Mouse (Mus musculus): ENCODE measurements around the gene Gm10295. TPM values are rescaled to one million over a fixed set of nuclear protein-coding genes. Genes with fewer than 3 reads are reported as not detected.
A peak's percentile ranks its signal among the peaks of the same experiment; 100 is the strongest.

The Gm10295 gene
- total and polyA plus RNA-seq, 2 experiments from 2014 or later, result not detected

DNA sequence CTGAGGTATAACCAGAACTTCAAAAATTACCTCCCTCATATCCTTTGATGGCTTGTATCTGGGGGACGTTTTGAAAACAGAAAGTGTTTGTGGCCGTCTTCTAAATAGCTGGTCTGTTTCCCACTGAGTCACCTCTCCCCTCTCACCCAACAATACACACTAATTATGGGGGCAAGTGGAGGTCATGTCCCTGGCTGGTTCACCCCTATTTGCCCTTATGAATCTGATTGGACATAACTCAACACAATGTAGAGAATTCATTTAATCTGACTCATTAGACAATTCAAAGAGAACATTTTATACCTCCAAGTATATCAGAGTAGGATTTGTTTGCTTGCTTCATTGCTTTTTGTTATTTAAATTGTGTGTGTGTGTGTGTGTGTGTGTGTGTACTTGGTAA, 20.6 kb upstream of the Gm10295 start:
- no peak overlapping the region for H3K4me2 ChIP-seq (ENCODE audit: low read depth, low read length)
- no peak for ATAC-seq (ENCODE audit: insufficient read depth, low read depth)
- no peak overlapping the region for H3K9ac ChIP-seq (replicated peaks; ENCODE audit: low read depth, low read length)
- no peak overlapping the region for H3K27ac ChIP-seq (ENCODE audit: low read depth)
- TF ChIP-seq EP300 (IDR thresholded peaks at IDR 0.05; ENCODE audit: low read depth) (no peak), CTCF (IDR thresholded peaks at IDR 0.05; ENCODE audit: low read depth) (no peak)
- no peaks in the 10 kb centered on the region for H3K27me3 ChIP-seq (ENCODE audit: control insufficient read depth, insufficient read depth, low read length)
- H3K4me3 ChIP-seq (ENCODE audit: low read depth, low read length), result no peak overlapping the region
- no peak for DNase-seq (ENCODE audit: low spot score)
- WGBS, result 60% methylated on average over 2 of the region's 2 CpGs
- H3K9me3 ChIP-seq (replicated peaks; ENCODE audit: control insufficient read depth, low read length), result no peaks in the 10 kb centered on the region
- 0 out of 2 replicates have a peak, but pooled peaks cover 10% of the 10 kb centered on the region for H3K4me1 ChIP-seq (ENCODE audit: control insufficient read depth, insufficient read depth)
- H3K36me3 ChIP-seq (replicated peaks; ENCODE audit: control insufficient read depth, insufficient read depth, low read length), result no peaks in the 10 kb centered on the region

DNA sequence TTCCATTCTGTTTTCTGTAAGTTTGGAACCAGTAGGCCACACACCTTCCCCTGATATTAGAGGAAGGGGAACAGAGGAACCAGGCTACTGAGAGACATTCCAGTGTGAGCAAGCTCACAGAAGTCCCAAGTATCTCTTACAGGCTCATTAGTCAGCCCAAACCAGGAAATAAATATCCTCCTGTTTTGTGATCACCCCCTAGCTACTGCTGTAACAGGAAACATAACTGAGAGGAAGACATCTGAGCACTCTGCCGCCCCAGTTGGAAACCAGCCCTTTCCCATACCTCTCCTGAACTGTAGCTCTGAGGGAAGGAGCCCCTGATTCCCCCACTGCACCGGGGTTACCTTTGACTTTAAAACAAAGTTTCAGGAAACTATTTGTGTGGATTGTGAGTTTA, 19.5 kb upstream of the Gm10295 start:
- DNase-seq (ENCODE audit: low spot score) (no peak), ATAC-seq (ENCODE audit: insufficient read depth, low read depth) (peak; percentile 51)

DNA sequence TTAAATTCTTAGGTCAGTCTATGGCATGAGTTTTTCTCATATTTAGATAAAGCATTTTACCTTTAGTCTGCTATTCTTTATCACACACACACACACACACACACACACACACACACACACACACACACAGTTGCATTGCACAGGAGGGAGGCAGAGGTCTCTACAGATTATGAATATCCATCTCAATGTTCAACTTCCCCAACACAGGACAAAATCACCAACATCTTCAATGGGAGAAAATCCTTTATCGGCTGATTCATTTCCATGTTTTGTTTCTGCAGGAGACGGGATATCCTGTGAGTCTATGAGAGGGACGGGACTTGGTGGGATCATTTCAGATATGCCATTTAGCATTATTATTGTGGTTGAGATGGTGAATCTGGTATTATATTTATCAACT, 18.8 kb upstream of the Gm10295 start:
- Histone ChIP-seq H3K4me1 (ENCODE audit: control insufficient read depth, insufficient read depth) (0 out of 2 replicates have a peak, but pooled peaks cover 10% of the 10 kb centered on the region), H3K9ac (replicated peaks; ENCODE audit: low read depth, low read length) (no peak overlapping the region), H3K4me3 (ENCODE audit: low read depth, low read length) (no peak overlapping the region), H3K27me3 (ENCODE audit: control insufficient read depth, insufficient read depth, low read length) (no peaks in the 10 kb centered on the region), H3K9me3 (replicated peaks; ENCODE audit: control insufficient read depth, low read length) (no peaks in the 10 kb centered on the region), H3K4me2 (ENCODE audit: low read depth, low read length) (no peak overlapping the region), H3K27ac (ENCODE audit: low read depth) (no peak overlapping the region), H3K36me3 (replicated peaks; ENCODE audit: control insufficient read depth, insufficient read depth, low read length) (no peaks in the 10 kb centered on the region)
- ATAC-seq (ENCODE audit: insufficient read depth, low read depth), result 0 out of 2 replicates have a peak, but pooled peaks have one; percentile 33
- TF ChIP-seq CTCF (IDR thresholded peaks at IDR 0.05; ENCODE audit: low read depth) (no peak), EP300 (IDR thresholded peaks at IDR 0.05; ENCODE audit: low read depth) (peak; percentile 54)
- 71% methylated on average over 3 of the region's 3 CpGs for WGBS
- no peak for DNase-seq (ENCODE audit: low spot score)

More for the DNA sequence above, 19.5 kb upstream of the Gm10295 start:
- H3K9ac ChIP-seq (replicated peaks; ENCODE audit: low read depth, low read length), result no peak overlapping the region
- H3K4me3 ChIP-seq (ENCODE audit: low read depth, low read length), result no peak overlapping the region
- no peaks in the 10 kb centered on the region for H3K27me3 ChIP-seq (ENCODE audit: control insufficient read depth, insufficient read depth, low read length)
- TF ChIP-seq EP300 (IDR thresholded peaks at IDR 0.05; ENCODE audit: low read depth) (no peak), CTCF (IDR thresholded peaks at IDR 0.05; ENCODE audit: low read depth) (no peak)
- 47% methylated on average over 2 of the region's 2 CpGs for WGBS
- peak overlapping the region; percentile 75 for H3K27ac ChIP-seq (ENCODE audit: low read depth)
- no peaks in the 10 kb centered on the region for H3K36me3 ChIP-seq (replicated peaks; ENCODE audit: control insufficient read depth, insufficient read depth, low read length)
- no peaks in the 10 kb centered on the region for H3K9me3 ChIP-seq (replicated peaks; ENCODE audit: control insufficient read depth, low read length)
- H3K4me1 ChIP-seq (ENCODE audit: control insufficient read depth, insufficient read depth), result 0 out of 2 replicates have a peak, but pooled peaks cover 10% of the 10 kb centered on the region
- no peak overlapping the region for H3K4me2 ChIP-seq (ENCODE audit: low read depth, low read length)

DNA sequence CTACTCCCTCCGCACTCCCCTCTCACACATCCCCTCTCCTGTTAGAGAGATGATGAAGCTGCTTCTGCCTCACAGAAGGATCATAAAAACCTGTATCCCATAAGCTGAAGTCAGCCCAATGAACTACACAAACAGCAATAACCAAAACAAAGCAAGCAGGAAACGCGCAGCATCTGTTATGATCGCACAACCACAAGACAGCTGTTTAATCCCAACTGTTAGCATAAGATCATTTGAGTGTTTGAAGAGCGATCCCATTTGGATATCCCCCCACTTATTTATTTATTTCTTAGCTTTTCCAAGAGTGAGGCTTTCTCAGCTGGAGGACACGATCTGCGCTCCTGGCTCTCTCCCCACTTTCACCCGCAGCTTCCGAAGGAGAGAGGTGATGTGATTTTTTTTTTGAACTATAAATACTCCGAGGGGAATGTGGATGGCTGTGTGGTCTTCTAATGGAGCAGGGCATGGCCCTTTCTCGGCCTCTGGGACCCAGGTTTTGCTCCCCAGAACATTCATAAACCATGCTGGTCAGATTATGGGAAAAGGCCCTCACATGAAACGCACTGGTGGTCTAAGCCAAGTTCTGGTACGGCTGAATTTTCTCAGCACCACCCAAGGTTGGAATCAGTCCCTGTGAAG, 17.4 kb upstream of the Gm10295 start:
- no peak overlapping the region for H3K27ac ChIP-seq (ENCODE audit: low read depth)
- no peaks in the 10 kb centered on the region for H3K27me3 ChIP-seq (ENCODE audit: control insufficient read depth, insufficient read depth, low read length)
- H3K4me2 ChIP-seq (ENCODE audit: low read depth, low read length), result no peak overlapping the region
- no peak for TF ChIP-seq CTCF (IDR thresholded peaks at IDR 0.05; ENCODE audit: low read depth)
- no peak for TF ChIP-seq EP300 (IDR thresholded peaks at IDR 0.05; ENCODE audit: low read depth)
- 0 out of 2 replicates have a peak, but pooled peaks cover 10% of the 10 kb centered on the region for H3K4me1 ChIP-seq (ENCODE audit: control insufficient read depth, insufficient read depth)
- H3K9me3 ChIP-seq (replicated peaks; ENCODE audit: control insufficient read depth, low read length), result no peaks in the 10 kb centered on the region
- 63% methylated on average over 13 of the region's 13 CpGs for WGBS
- no peak overlapping the region for H3K4me3 ChIP-seq (ENCODE audit: low read depth, low read length)
- no peaks in the 10 kb centered on the region for H3K36me3 ChIP-seq (replicated peaks; ENCODE audit: control insufficient read depth, insufficient read depth, low read length)
- H3K9ac ChIP-seq (replicated peaks; ENCODE audit: low read depth, low read length), result no peak overlapping the region
- DNase-seq (ENCODE audit: low spot score) (no peak), ATAC-seq (ENCODE audit: insufficient read depth, low read depth) (no peak)

DNA sequence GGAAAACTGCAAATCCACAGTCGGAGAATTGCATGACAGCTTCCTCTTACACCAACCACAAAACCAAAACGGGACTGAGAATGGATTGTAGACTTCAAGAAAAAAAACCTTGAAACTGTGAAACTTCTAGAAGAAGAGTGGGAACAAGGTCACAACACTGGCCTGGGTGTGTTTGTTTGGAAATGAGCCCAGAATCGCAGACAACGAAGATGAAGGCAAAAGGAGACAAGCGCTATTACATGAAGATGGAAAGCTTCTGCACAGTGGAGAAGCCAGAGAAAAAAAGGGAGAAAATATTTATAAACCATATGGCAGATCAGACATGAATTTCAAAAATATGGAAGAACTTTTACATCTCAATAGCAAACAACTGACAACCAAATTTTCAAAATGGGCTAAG, 4.3 kb upstream of the Gm10295 start:
- H3K4me1 ChIP-seq (ENCODE audit: control insufficient read depth, insufficient read depth), result no peaks in the 10 kb centered on the region
- H3K27me3 ChIP-seq (ENCODE audit: control insufficient read depth, insufficient read depth, low read length), result no peaks in the 10 kb centered on the region
- no peak overlapping the region for H3K9ac ChIP-seq (replicated peaks; ENCODE audit: low read depth, low read length)
- no peak overlapping the region for H3K4me2 ChIP-seq (ENCODE audit: low read depth, low read length)
- DNase-seq (ENCODE audit: low spot score) (no peak), ATAC-seq (ENCODE audit: insufficient read depth, low read depth) (no peak)
- TF ChIP-seq CTCF (IDR thresholded peaks at IDR 0.05; ENCODE audit: low read depth) (no peak), EP300 (IDR thresholded peaks at IDR 0.05; ENCODE audit: low read depth) (no peak)
- no peak overlapping the region for H3K4me3 ChIP-seq (ENCODE audit: low read depth, low read length)
- no peaks in the 10 kb centered on the region for H3K9me3 ChIP-seq (replicated peaks; ENCODE audit: control insufficient read depth, low read length)
- no peak overlapping the region for H3K27ac ChIP-seq (ENCODE audit: low read depth)
- 65% methylated on average over 5 of the region's 5 CpGs for WGBS
- H3K36me3 ChIP-seq (replicated peaks; ENCODE audit: control insufficient read depth, insufficient read depth, low read length), result no peaks in the 10 kb centered on the region

DNA sequence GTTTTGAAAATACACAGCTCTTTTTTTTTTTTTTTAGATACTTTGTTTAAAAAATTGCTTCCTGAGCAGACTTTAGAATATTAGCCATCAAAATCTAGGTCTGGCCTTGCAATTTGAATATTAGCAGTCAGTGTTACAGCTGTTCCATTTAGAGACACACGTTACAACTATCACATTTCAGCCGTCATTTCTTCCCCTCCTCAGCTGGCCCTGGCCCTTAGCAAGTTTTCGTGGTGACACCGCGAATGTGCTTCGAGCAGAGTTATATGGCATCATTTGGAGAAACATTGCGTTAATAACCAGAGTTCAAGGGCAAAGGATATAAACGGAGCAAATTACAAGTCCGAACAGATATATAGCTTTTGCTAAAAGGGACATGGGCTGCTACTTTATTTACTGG, 2.4 kb downstream of the Gm10295 start:
- ATAC-seq (ENCODE audit: insufficient read depth, low read depth) (no peak), DNase-seq (ENCODE audit: low spot score) (no peak)
- Histone ChIP-seq H3K27me3 (ENCODE audit: control insufficient read depth, insufficient read depth, low read length) (no peaks in the 10 kb centered on the region), H3K4me1 (ENCODE audit: control insufficient read depth, insufficient read depth) (no peaks in the 10 kb centered on the region), H3K4me2 (ENCODE audit: low read depth, low read length) (no peak overlapping the region), H3K36me3 (replicated peaks; ENCODE audit: control insufficient read depth, insufficient read depth, low read length) (no peaks in the 10 kb centered on the region), H3K9me3 (replicated peaks; ENCODE audit: control insufficient read depth, low read length) (no peaks in the 10 kb centered on the region), H3K9ac (replicated peaks; ENCODE audit: low read depth, low read length) (no peak overlapping the region), H3K4me3 (ENCODE audit: low read depth, low read length) (no peak overlapping the region), H3K27ac (ENCODE audit: low read depth) (no peak overlapping the region)
- TF ChIP-seq CTCF (IDR thresholded peaks at IDR 0.05; ENCODE audit: low read depth) (no peak), EP300 (IDR thresholded peaks at IDR 0.05; ENCODE audit: low read depth) (no peak)
- 84% methylated on average over 9 of the region's 9 CpGs for WGBS

Measured in heart, postnatal 0 days (tissue).